Mouse (Mus musculus): ENCODE results near the gene Jade2.

DNA sequence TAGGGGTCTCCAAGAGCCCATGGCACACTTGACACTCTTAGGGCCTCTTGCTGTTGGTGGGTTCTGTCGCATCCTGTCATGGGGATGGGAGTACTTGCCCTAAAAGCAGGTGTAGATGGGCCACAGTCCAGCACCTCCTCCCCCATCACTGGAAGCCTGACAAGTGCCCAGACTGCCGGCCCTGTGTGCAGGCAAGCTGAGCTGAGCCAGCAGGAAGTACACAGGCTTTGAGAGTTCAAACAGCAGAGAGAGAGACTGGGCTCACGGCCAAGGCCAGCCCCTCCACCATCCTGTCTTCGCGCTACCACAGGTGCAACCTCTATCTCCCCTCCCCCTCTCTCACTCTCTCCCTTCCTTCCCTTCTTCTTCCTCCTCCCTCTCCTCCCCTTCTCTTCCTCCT is 26.2 kb upstream of the Jade2 start:
- no peak for TF ChIP-seq CTCF (conservative IDR thresholded peaks at IDR 0.05; ENCODE audit: low read length)
- no peak for TF ChIP-seq POU5F1 (IDR thresholded peaks at IDR 0.05; ENCODE audit: borderline replicate concordance, low read length)
- no peak for TF ChIP-seq NANOG (IDR thresholded peaks at IDR 0.05; ENCODE audit: borderline replicate concordance, low read length)

Measured in E14TG2a.4 (cell line).